Mouse (Mus musculus) heart, postnatal 25 days (tissue): ENCODE measurements at regions not wholly inside any gene's neighbourhood (a gene's known extent, or its start where the extent isn't known, plus 50 kb on each side); places are given as distances from the start of the nearest gene placed in this dataset.

ENCODE experiments used
- DNase-seq: peaks from one replicate; pipeline ENCODE4 v3.0.0; 2022; ENCODE audit warnings: low spot score
- intact Hi-C: fragments of 180-260 bp; cut with DNase I; formaldehyde crosslinking; loops from one replicate; pipeline ENCODE4 v1.15.1; 2025

- intact Hi-C loops: no loop called here
These were observed 90.5 kb downstream of the Minar1 start for GRCm38 (mm10) chr9:89532435-89532834.

GRCm38 (mm10) chr9:89524137-89524536, 98.8 kb downstream of the Minar1 start:
- no peak for DNase-seq
- intact Hi-C loops: no loop called here

More at GRCm38 (mm10) chr9:89532435-89532834, 90.5 kb downstream of the Minar1 start:
- DNase-seq: no peak

- no peak for DNase-seq
- intact Hi-C loops: no loop called here
These were observed 99.2 kb downstream of the Minar1 start for GRCm38 (mm10) chr9:89523705-89524104.

GRCm38 (mm10) chr9:89508407-89509101, 114.4 kb downstream of the Minar1 start:
- intact Hi-C loops: no loop called here

GRCm38 (mm10) chr9:89502083-89502482, 120.8 kb downstream of the Minar1 start:
- intact Hi-C loops: no loop called here

More at GRCm38 (mm10) chr9:89508407-89509101, 114.4 kb downstream of the Minar1 start:
- no peak for DNase-seq

GRCm38 (mm10) chr9:89497399-89497749, 125.6 kb downstream of the Minar1 start:
- intact Hi-C loops: no loop called here
- DNase-seq: no peak

More at GRCm38 (mm10) chr9:89502083-89502482, 120.8 kb downstream of the Minar1 start:
- no peak for DNase-seq

GRCm38 (mm10) chr9:89496729-89497398, 126.1 kb downstream of the Minar1 start:
- DNase-seq: no peak
- intact Hi-C loops: no loop called here

- intact Hi-C loops: no loop called here
These were observed 135.3 kb downstream of the Minar1 start for GRCm38 (mm10) chr9:89487601-89488000.

GRCm38 (mm10) chr9:89479406-89479805, 143.5 kb downstream of the Minar1 start:
- intact Hi-C loops: no loop called here

More at GRCm38 (mm10) chr9:89487601-89488000, 135.3 kb downstream of the Minar1 start:
- DNase-seq: no peak

GRCm38 (mm10) chr9:89461190-89461589, 161.7 kb downstream of the Minar1 start:
- DNase-seq: no peak
- intact Hi-C loops: loop anchor here (5.0 kb wide), 1 partner anchor 211 kb away; no protein-coding TSS in a partner anchor

More at GRCm38 (mm10) chr9:89479406-89479805, 143.5 kb downstream of the Minar1 start:
- DNase-seq: no peak

GRCm38 (mm10) chr9:89456666-89457065, 166.3 kb downstream of the Minar1 start:
- no peak for DNase-seq
- intact Hi-C loops: no loop called here

- DNase-seq: no peak
- intact Hi-C loops: no loop called here
These were observed 173.3 kb downstream of the Minar1 start for GRCm38 (mm10) chr9:89449656-89450055.
